Mouse (Mus musculus) CH12.LX (cell line): ENCODE measurements around the gene Fryl.

ENCODE experiments used
- BHLHE40 ChIP-seq: IDR thresholded peaks from 2 replicates; pipeline ENCODE4 v1.6.1; 2011; ENCODE audit warnings: mild to moderate bottlenecking, low read depth, low read length, improper control_type of control experiment
- CTCF ChIP-seq, 2 experiments: IDR thresholded peaks in 1 of 2; conservative IDR thresholded peaks in 1 of 2; 2 replicates each; pipeline ENCODE4 v1.5.1; 2011 to 2012; ENCODE audit warnings: low read depth in 2 of 2, low read length in 2 of 2, improper control_type of control experiment in 1 of 2, inconsistent platforms in 1 of 2, mild to moderate bottlenecking in 1 of 2, moderate library complexity in 1 of 2
- E2F4 ChIP-seq: IDR thresholded peaks from 2 replicates; pipeline ENCODE4 v1.6.1; 2011; ENCODE audit warnings: low read depth, low read length, improper control_type of control experiment; ENCODE audit not compliant: insufficient replicate concordance
- MAX ChIP-seq: IDR thresholded peaks from 2 replicates; pipeline ENCODE4 v1.6.1; 2011; ENCODE audit warnings: low read length, improper control_type of control experiment
- PAX5 ChIP-seq: IDR thresholded peaks from 2 replicates; pipeline ENCODE4 v1.6.1; 2012; ENCODE audit warnings: low read length, inconsistent platforms, mixed read lengths
- POLR2A ChIP-seq: IDR thresholded peaks from 2 replicates; pipeline ENCODE4 v1.6.1; 2011; ENCODE audit warnings: low read depth, mild to moderate bottlenecking, improper control_type of control experiment, low read length
- TCF12 ChIP-seq: IDR thresholded peaks from 2 replicates; pipeline ENCODE4 v1.6.1; 2014; ENCODE audit warnings: low read depth, mild to moderate bottlenecking, inconsistent platforms, low read length, improper control_type of control experiment

DNA sequence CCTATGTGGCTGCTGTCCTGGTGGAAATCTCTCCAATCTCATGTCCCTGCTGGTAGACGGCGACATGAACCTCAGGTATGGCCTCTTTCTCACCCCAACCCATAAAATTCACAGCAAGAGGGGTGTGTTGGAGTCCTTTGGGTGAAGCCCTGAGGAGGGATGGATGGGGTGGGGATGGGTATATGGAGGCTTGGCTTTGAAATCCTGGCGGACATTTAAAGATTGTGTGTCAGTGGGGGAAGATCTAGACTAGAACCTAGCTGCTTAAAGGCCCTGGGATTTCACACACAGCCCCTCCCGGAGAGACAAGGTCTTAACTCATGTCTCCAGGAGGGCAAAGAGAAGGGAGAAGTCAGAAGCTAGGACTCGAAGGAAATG is 248.8 kb downstream of the Fryl start:
- TF ChIP-seq PAX5, result no peak
- TF ChIP-seq POLR2A, result no peak
- no peak for TF ChIP-seq TCF12
- TF ChIP-seq BHLHE40, result no peak
- TF ChIP-seq CTCF (conservative IDR thresholded peaks at IDR 0.05 in 1 of 2, IDR thresholded peaks at IDR 0.05 in 1 of 2; ENCODE audit: low read depth in 2 of 2, low read length in 2 of 2), result no peak
- TF ChIP-seq E2F4, result no peak
- TF ChIP-seq MAX, result no peak
